Mouse (Mus musculus) heart, adult 2 months (tissue): Measurements from ENCODE around the gene Colgalt2.

ENCODE experiments used
- CTCF ChIP-seq: fragments of 200-600 bp; IDR thresholded peaks from 2 replicates; pipeline ENCODE4 v1.8.1; 2022; ENCODE audit warnings: antibody characterized with exemption, mild to moderate bottlenecking, moderate library complexity
- EP300 ChIP-seq: fragments of 200-500 bp; IDR thresholded peaks from 2 replicates; pipeline ENCODE4 v1.6.1; 2011; ENCODE audit warnings: low read depth, low read length, control low read depth; ENCODE audit not compliant: insufficient read depth
- POLR2A ChIP-seq: fragments of 200-500 bp; IDR thresholded peaks from 2 replicates; pipeline ENCODE4 v1.6.1; 2011; ENCODE audit warnings: mild to moderate bottlenecking, low read depth, low read length, control low read depth; ENCODE audit not compliant: insufficient read depth

GRCm38 (mm10) chr1:152518971-152519370 lies 119.3 kb downstream of the Colgalt2 start:
- TF ChIP-seq POLR2A (no peak), CTCF (no peak), EP300 (no peak)
